7 mouse cellular contexts compared by ENCODE assay signal in genomic region chr11:42067788-42068187, GRCm38 (mm10).
A peak's percentile ranks its signal among the peaks of the same experiment; 100 is the strongest.
DNase-seq lines count a peak whose midpoint lies in the region.

No protein-coding gene starts in this region.

- intact Hi-C loops in heart, postnatal 36 days (cut with DNase I), result loop anchor here (2.0 to 10.0 kb wide), 3 partner anchors 635 to 1203 kb away; no protein-coding TSS in a partner anchor

- peak; percentile 1 to 2 for DNase-seq in urinary bladder, postnatal 36 days (ENCODE audit: low spot score in 2 of 2)
- no peak for DNase-seq in urinary bladder, postnatal 10 days (ENCODE audit: low spot score)
- peak; percentile 68 to 77 for DNase-seq in cerebellum, postnatal 10 days
- DNase-seq in heart, postnatal 36 days, result peak; percentile 4 to 9
- DNase-seq in left cerebral cortex, adult 11 months (ENCODE audit: low spot score), result peak; percentile 34
- peak; percentile 63 for DNase-seq in right cerebral cortex, adult 18-20 months
- DNase-seq in spleen, postnatal 4 days (ENCODE audit: low spot score in 2 of 2), result no peak

Comparison
In these comparisons a context has a peak if more than half of its experiments do, and no peak if none do; other contexts are left out.
1. DNase-seq: peak in urinary bladder, postnatal 36 days (2 of 2), cerebellum, postnatal 10 days (2 of 2), heart, postnatal 36 days (2 of 2), left cerebral cortex, adult 11 months (single experiment) and right cerebral cortex, adult 18-20 months (single experiment); none in urinary bladder, postnatal 10 days (single experiment) and spleen, postnatal 4 days (0 of 2).